Mouse (Mus musculus) urinary bladder, postnatal 14 days (tissue): ENCODE data around the gene Mgst2.

Experiments used
- DNase-seq: peaks from one replicate; pipeline ENCODE4 v3.0.0; 2021; ENCODE audit warnings: low spot score

Mgst2 gene

GRCm38 (mm10) chr3:51654303-51655055, 5.7 kb upstream of the Mgst2 start:
- no peak for DNase-seq

DNA sequence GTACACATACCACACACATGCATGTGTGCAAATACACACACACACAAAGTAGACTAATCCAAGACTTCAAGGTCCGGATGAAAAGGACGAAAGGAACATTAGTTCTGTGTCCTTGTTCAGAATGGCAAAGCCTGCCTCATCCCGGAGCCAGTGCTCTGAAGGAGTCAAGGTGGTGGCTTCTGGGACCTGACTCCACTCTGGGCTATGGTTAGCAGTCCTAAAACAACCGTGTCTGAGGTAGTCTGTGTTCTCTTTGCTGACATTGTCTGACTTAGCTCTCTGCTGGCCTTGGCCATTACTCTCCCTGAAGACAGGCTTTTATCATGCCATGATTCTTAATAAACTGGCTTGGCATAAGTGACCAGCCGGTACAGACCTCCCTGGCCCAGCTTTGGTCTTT, 745 bp upstream of the Mgst2 start:
- no peak for DNase-seq

DNA sequence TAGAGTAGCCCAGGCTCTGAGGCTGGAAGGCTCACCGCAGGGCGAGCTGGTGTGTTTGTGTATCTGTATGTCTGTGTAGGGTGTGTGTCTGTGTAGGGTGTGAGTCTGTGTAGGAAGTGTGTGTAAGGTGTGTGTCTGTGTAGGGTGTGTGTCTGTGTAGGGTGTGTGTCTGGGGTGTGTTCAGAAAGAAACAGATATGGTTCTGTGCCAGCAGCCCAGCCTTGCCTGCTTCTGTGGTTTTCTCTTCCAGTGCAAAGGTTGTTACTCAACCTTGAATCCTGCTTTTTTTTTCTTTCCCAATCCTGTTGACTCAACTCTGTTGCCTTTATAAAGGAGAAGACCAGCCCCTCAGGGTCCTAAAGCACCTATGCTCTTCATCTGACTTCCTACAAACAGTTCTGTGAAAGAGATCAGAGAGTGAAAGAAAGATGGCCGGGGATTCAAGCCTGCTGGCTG, 689 bp downstream of the Mgst2 start:
- peak; percentile 41 for DNase-seq

DNA sequence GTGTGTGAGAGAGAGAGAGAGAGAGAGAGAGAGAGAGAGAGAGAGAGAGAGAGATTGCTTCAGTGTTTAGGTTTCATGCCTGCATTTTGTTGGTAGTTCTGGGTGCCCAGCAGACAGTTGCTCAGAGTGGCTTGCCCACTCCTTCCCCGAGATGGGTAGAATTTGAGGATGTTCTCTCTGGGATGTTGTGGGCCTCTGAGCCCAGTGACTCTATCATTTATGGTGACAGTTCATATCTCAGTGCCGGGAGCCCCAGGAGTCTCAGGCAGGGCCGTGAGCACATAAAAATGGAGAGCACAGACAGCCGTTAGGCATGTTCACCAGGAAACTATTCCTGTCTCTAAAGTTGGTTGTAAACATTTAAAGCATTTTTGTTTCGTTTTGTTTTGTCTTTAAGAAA, 1.2 kb downstream of the Mgst2 start:
- no peak for DNase-seq

GRCm38 (mm10) chr3:51661880-51662550, 1.9 kb downstream of the Mgst2 start:
- no peak for DNase-seq

DNA sequence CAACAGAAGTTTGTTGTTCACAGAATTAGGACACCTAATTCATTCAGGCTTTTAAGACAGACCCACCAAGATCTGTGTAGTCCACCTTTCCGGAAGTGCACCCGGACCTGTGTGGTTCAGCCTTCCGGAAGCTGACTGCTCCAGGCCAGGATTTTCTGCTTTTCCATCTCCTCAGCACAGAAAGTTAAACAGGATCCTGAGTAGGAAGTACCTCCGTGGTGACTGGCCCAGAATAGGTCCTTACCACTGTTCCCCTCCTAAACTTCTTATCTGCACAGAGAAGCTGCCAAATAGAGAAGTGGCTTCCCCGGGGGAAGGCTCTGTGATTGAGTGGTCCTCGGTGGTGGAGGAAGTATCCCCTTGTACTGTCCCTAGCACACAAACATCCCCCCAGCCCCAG, 2.4 kb downstream of the Mgst2 start:
- no peak for DNase-seq

- no peak for DNase-seq
These were observed 8.4 kb downstream of the Mgst2 start for GRCm38 (mm10) chr3:51668607-51669006.

GRCm38 (mm10) chr3:51670414-51671070, 10.4 kb downstream of the Mgst2 start:
- DNase-seq, result no peak

DNA sequence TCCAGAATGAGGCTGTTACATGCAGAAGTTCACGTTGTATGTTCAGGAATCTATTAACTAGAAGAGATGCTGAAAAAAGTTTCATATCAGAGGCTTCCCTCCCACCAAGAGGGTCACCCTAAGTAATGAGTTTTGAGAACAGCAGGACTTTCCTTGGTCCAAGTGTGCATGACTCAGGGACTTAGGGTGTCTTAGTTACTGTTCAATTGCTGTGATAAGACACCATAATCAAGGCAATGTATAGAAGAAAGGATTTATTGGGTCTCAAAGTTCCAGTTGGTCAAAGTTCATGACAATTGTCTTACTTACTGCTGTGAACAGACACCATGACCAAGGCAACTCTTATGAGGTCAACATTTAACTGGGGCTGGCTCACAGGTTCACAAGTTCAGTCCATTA, 10.9 kb downstream of the Mgst2 start:
- no peak for DNase-seq

DNA sequence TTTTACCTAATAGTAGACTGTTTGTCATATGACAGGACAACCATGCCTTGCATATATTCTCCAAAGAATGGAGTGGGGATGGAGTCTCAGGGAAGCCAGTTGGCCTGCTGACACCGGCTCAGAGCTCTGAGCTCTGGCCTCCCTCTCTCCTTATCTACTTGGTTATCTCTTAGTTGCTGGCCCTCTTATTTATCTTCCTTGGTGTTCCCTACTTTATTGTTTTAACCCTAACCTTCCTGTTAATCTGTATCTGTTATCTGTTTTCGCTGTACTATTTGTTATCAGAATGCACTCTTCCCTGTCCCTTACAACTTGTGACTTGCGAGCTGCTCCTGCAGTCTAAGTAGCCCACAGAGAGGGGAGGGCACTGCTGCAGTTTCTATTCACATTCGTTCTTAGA, 12.5 kb downstream of the Mgst2 start:
- DNase-seq, result no peak

DNA sequence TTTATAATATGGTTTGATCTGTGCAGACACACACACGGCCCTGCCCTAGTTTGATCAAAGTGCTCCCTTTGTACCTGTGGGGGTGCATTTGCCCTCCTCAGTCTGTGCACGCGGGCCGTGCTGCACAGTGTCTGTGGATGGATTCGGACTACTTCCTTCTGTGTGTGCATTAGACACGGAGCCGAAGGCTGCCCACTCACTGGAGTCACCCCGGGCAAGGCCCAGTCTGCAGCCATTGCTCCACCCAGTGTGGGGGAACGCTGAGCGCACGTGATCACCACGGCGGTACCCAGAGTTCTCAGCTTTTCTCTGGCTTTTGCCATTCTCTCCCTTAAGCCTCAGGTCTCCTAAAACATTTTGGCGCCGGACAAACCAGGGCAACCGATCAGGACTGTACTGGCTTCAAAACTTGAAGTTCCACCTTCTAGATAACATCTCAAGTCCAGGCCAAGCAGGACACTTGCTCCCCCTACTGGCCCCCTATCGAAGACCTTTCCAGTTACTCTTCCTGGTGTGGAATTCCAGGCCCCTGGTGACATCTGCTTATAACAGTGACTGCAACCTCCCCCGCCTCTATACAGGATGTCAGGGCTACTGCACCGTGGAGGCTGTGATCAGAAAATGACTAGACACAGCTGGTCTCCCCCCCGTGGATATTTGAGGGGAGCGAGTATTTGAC, 13.4 kb downstream of the Mgst2 start:
- peak; percentile 85 for DNase-seq

- no peak for DNase-seq
These were observed 14.8 kb downstream of the Mgst2 start for GRCm38 (mm10) chr3:51674963-51675362.

- no peak for DNase-seq
These were observed 25.4 kb downstream of the Mgst2 start for GRCm38 (mm10) chr3:51685539-51685938.

GRCm38 (mm10) chr3:51686316-51686715, 26.2 kb downstream of the Mgst2 start:
- DNase-seq, result no peak

- DNase-seq, result no peak
These were observed 26.6 kb downstream of the Mgst2 start for GRCm38 (mm10) chr3:51686791-51687190.

GRCm38 (mm10) chr3:51688725-51689124, 28.6 kb downstream of the Mgst2 start:
- DNase-seq, result no peak

DNA sequence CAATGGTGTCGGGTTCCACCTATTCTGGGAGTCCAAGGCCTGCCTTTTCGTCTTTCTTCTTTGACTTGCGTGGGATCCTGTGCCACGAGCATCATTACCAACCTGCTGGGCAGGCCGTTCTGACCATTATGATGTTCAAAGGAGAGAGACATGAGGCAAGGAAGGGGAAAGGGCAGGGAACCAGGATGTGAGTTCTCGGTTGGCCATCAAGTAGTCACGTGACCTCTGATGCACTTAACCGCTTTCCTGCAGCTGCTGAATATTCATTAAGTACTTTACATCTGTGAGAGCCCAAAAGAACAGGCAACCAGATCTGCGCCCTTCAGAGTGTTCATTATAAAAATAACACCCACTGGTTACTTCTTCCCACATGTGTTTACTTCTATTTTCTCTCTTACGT, 33.0 kb downstream of the Mgst2 start:
- no peak for DNase-seq

DNA sequence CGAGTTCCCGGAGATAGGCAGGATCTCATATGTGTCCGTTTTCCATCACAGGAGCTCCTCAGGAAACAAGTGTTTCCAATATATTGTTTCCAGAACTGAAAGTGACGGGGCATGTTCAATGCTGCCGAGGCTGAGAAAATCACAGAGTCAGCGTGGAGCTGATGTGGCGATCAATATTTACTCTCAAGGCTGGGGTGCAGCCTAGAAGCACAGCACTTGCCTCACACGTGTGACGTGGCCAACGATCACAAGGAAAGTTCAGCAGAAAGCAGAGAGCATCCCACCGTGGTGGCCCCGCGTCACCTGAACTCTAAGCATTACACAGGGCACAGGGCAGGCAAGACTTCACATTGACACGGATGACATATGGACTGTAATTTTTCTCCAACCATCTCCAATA, 34.4 kb downstream of the Mgst2 start:
- DNase-seq, result no peak

DNA sequence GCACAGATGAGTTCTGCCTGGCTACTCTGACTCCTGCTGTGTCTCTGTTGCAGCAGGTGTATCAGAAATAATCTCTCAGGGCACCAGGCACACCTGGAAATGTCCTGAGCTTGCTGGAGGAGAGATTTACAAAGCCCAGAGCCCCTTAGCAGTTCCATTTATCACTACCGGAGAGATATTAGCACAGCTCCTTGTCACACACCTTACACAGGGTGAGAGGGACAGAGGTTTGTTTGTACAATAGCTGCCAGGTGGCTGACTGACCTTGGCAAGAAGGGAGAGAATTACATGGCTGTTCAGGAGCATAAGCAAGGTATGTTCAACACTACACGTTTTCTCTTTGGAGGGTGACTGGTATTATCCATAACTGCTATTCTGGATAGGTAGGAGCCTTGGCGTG, 35.6 kb downstream of the Mgst2 start:
- DNase-seq, result no peak

DNA sequence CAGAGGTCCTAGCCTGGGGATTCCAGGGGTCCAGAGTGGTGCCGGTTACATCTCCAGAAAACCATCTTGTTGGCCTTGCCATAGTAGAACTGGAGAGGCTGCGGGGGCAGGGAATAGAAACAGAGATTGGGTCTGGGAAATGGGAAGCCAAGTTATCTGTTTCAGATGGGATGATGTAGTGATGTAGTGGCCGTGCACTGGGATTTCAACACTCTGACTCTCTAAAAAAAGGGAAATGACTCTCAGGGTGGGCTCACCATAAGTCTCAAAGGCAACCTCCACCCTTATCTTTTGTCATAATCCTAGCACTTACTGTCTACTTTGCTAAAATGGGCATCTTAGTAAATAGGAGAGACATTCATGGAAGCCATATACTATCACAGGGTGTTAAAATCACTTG, 37.8 kb downstream of the Mgst2 start:
- no peak for DNase-seq

DNA sequence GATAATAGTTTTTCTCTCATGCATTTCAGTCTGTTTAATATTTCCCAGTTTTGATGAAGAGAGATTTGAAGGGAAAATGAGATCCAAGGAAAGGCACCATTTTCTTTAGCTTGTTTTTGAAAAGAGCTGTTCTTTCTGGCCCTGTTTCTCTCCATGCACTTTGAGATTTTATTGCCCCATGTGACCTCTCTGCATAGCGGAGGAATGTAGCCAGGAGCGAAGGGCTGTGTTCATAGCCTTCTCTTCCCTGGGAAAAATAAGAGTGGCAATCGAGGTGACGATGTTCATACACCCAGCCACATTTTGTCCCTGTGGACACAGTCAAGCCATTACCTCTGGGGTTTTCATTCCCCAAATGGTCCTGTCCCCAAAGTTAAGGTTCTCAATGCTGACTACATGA, 40.0 kb downstream of the Mgst2 start:
- DNase-seq, result no peak

DNA sequence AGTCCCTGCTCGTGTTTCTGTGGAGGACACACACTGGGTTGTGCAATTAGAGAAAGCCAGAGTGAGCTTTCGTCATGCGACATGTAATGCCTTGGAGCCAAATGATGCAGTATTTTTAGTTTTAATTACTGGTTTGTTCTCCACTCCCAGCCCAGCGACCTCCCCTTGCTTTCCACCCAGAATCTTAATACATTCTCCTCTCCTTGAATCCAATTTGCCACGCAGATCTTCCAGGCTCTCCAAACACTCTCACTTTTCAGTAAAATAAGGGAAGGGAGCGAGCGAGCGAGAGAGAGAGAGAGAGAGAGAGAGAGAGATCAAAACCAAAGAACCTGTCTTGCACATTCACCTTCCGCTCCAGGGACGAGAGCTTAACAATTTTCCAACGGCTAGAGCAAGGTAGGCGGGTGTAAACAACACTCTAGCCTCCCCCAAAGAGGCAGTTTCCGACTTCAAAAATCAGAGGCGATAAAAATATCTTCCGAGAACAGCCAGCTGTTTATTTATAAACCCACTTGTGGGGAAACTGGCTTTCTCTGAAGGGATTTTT, 40.6 kb downstream of the Mgst2 start:
- DNase-seq, result no peak
